Mouse (Mus musculus): ENCODE results near the gene Def8.

GRCm38 (mm10) chr8:123407612-123408011 lies 15.7 kb upstream of the Def8 start:
- TF ChIP-seq CTCF (IDR thresholded peaks at IDR 0.05; ENCODE audit: low read depth, low read length) (no peak), POLR2A (IDR thresholded peaks at IDR 0.05; ENCODE audit: extremely low read depth, insufficient read depth, low read length) (no peak)

All from liver, adult 2 months (tissue).